Mouse (Mus musculus) lung, embryonic 14.5 days (tissue): Measurements from ENCODE around the gene Dyx1c1. TPM values are rescaled to one million over a fixed set of nuclear protein-coding genes. Genes with fewer than 3 reads are reported as not detected.

Experiments
- ATAC-seq: fragments of 200-750 bp; cut with Nextera tagmentation; 2 replicates; pipeline ENCODE4 v1.8.0; 2017; ENCODE audit warnings: mild to moderate bottlenecking, moderate TSS enrichment, moderate library complexity; ENCODE audit not compliant: insufficient read depth
- DNase-seq: peaks from one replicate; pipeline ENCODE4 v3.0.0-alpha.2; 2015
- H3K27ac ChIP-seq: fragments of 300-500 bp; sonication (generic); 2 replicates; pipeline ENCODE4 v1.5.1; 2014; ENCODE audit warnings: low read depth, mild to moderate bottlenecking, moderate library complexity
- H3K27me3 ChIP-seq: fragments of 300-500 bp; sonication (generic); 2 replicates; pipeline ENCODE4 v1.6.1; 2014; ENCODE audit warnings: low read length, control low read depth; ENCODE audit not compliant: insufficient read depth
- H3K36me3 ChIP-seq: fragments of 300-500 bp; sonication (generic); 2 replicates; pipeline ENCODE4 v1.6.1; 2014; ENCODE audit warnings: control low read depth; ENCODE audit not compliant: insufficient read depth
- H3K4me1 ChIP-seq: fragments of 300-500 bp; sonication (generic); 2 replicates; pipeline ENCODE4 v1.6.1; 2014; ENCODE audit warnings: antibody characterized with exemption, control low read depth; ENCODE audit not compliant: insufficient read depth
- H3K4me2 ChIP-seq: fragments of 300-500 bp; sonication (generic); 2 replicates; pipeline ENCODE4 v1.6.1; 2014; ENCODE audit warnings: mild to moderate bottlenecking
- H3K4me3 ChIP-seq: fragments of 300-500 bp; sonication (generic); 2 replicates; pipeline ENCODE4 v1.5.1; 2014; ENCODE audit warnings: low read depth, low read length
- H3K9ac ChIP-seq: fragments of 300-500 bp; sonication (generic); 2 replicates; pipeline ENCODE4 v1.6.1; 2014
- H3K9me3 ChIP-seq: fragments of 300-500 bp; sonication (generic); 2 replicates; pipeline ENCODE4 v1.6.1; 2016; ENCODE audit warnings: low read depth, low read length, control low read depth
- CTCF ChIP-seq: IDR thresholded peaks from 2 replicates; pipeline ENCODE4 v1.5.1; 2016; ENCODE audit warnings: antibody characterized with exemption, low read depth
- WGBS: fragments of 180-500 bp; shearing (Covaris S2); extraction: QIAGEN DNeasy Blood & Tissue Kit; methylation state at CpG from one replicate; pipeline ENCODE4 v1.1.7; 2014; 5-methylcytosine and 5-hydroxymethylcytosine counted together
- polyA plus RNA-seq: library from polyadenylated mRNA; unstranded; fragments of >200 nt; fragmentation: Nextera tagmentation; extraction: Ambion mirVana; gene quantifications from 2 replicates; pipeline ENCODE4 v1.2.1, GENCODE M21; 2014

Gene Dyx1c1
- polyA plus RNA-seq, 1 experiment from 2014 or later = 1.3 TPM

- TF ChIP-seq CTCF = no peak
- no peaks in the 10 kb centered on the region for H3K27me3 ChIP-seq
- no peaks in the 10 kb centered on the region for H3K9me3 ChIP-seq
- peak overlapping the region; percentile 87 for H3K27ac ChIP-seq
- H3K4me2 ChIP-seq = peak overlapping the region; percentile 78
- peaks cover 6% of the 10 kb centered on the region; the same call in 1 of the 2 replicates for H3K4me1 ChIP-seq
- ATAC-seq (peak; percentile 62), DNase-seq (no peak)
- H3K36me3 ChIP-seq = no peaks in the 10 kb centered on the region
- peak overlapping the region; percentile 93 for H3K9ac ChIP-seq
- WGBS = under 1% methylated on average over 20 of the region's 20 CpGs
- H3K4me3 ChIP-seq = peak overlapping the region; percentile 72
These were observed 32.7 kb upstream of the Dyx1c1 start for GRCm38 (mm10) chr9:72925935-72926258.

DNA sequence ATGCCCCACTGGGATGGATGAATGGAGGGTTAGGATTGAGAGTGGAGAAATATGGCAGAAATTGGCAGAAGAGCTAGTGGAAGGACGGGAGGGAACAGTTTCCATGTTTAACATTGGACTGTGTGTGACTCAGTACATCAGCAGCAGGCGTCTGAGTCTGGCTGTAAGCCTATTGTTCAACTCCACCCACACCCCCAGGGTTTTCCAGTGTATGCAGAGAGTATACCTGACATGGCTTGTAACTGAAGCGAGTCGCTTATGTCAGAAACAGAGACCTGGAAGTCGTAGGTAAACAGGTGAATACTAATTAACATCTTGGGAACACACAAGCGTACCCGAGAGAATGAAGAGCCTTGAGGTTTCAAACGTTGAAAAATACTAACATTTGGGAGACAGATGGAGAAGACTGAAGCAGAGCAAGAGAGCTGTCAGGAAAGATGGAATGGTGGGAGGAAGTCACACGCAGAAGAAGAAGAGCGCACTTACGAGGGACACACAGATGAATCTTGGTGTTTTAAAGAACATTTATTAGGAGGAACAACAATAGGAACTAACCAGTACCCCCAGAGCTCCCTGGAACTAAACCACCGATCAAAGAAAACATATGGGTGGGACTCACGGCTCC lies 27.3 kb upstream of the Dyx1c1 start:
- DNase-seq (no peak), ATAC-seq (no peak)
- H3K27me3 ChIP-seq = no peaks in the 10 kb centered on the region
- H3K9me3 ChIP-seq = no peaks in the 10 kb centered on the region
- H3K9ac ChIP-seq = no peak overlapping the region
- no peak overlapping the region for H3K27ac ChIP-seq
- no peak overlapping the region for H3K4me3 ChIP-seq
- no peak for TF ChIP-seq CTCF
- peaks cover 5% of the 10 kb centered on the region; the same call in 1 of the 2 replicates for H3K4me1 ChIP-seq
- H3K36me3 ChIP-seq = no peaks in the 10 kb centered on the region
- no peak overlapping the region for H3K4me2 ChIP-seq
- WGBS = 82% methylated on average over 13 of the region's 13 CpGs

DNA sequence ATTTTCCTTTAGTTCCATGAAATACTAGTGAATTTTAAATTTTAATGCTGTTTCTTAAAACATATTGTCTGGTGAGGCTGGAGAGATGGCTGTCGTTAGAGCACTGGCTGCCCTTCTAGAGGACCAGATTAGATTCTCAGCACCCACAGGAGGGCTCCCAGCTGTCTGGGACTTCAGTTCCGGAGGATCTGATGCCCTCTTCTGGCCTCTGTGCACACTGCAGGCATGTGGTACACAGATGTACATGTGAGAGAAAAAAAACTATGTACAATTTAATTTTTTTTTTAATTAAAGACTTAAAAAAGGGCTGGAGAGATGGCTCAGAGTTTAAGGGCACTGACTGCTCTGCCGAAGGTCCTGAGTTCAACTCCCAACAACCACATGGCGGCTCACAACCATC lies 23.3 kb upstream of the Dyx1c1 start:
- Histone ChIP-seq H3K4me3 (no peak overlapping the region), H3K9me3 (no peaks in the 10 kb centered on the region), H3K4me2 (no peak overlapping the region), H3K27me3 (no peaks in the 10 kb centered on the region), H3K4me1 (no peaks in the 10 kb centered on the region), H3K9ac (no peak overlapping the region), H3K27ac (no peak overlapping the region), H3K36me3 (no peaks in the 10 kb centered on the region)
- WGBS = 89% methylated on average over 4 of the region's 4 CpGs
- no peak for DNase-seq
- no peak for ATAC-seq
- TF ChIP-seq CTCF = no peak

DNA sequence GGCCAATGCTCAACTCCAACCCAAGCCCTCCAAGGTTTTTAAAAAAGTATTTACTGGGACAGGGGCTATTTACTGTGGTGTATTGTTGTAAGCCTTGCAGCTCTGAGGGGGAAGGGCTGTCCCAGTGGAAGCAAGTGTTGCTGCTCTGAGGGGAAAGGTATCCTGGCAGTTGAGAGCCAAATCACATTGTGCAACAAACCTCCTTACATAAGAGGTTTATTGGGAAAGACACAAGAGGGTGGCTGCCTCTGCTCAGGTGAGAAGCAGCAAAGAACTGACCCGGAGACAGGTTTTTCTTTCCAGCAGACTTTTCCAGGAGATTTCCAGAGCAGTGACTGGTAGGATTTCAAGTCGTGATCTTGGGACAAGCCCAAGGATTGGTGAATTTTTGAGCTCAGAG lies 22.3 kb upstream of the Dyx1c1 start:
- no peak for ATAC-seq
- TF ChIP-seq CTCF = no peak
- Histone ChIP-seq H3K9me3 (no peaks in the 10 kb centered on the region), H3K4me2 (no peak overlapping the region), H3K36me3 (no peaks in the 10 kb centered on the region), H3K27ac (no peak overlapping the region), H3K9ac (no peak overlapping the region), H3K4me3 (no peak overlapping the region), H3K27me3 (no peaks in the 10 kb centered on the region), H3K4me1 (no peaks in the 10 kb centered on the region)
- 70% methylated on average over 2 of the region's 2 CpGs for WGBS
- no peak for DNase-seq

- H3K27me3 ChIP-seq = no peaks in the 10 kb centered on the region
- H3K4me1 ChIP-seq = no peaks in the 10 kb centered on the region
- H3K9ac ChIP-seq = no peak overlapping the region
- no peak overlapping the region for H3K27ac ChIP-seq
- DNase-seq (no peak), ATAC-seq (no peak)
- H3K4me2 ChIP-seq = no peak overlapping the region
- H3K36me3 ChIP-seq = peaks cover 15% of the 10 kb centered on the region
- H3K4me3 ChIP-seq = no peak overlapping the region
- peak; percentile 44 for TF ChIP-seq CTCF
- 60% methylated on average over 3 of the region's 3 CpGs for WGBS
- H3K9me3 ChIP-seq = no peaks in the 10 kb centered on the region
These were observed 15.2 kb upstream of the Dyx1c1 start for GRCm38 (mm10) chr9:72943424-72943823.

GRCm38 (mm10) chr9:72944286-72944685 lies 14.3 kb upstream of the Dyx1c1 start:
- no peaks in the 10 kb centered on the region for H3K9me3 ChIP-seq
- peaks cover 15% of the 10 kb centered on the region for H3K36me3 ChIP-seq
- H3K4me1 ChIP-seq = no peaks in the 10 kb centered on the region
- no peak for TF ChIP-seq CTCF
- H3K27me3 ChIP-seq = no peaks in the 10 kb centered on the region
- H3K4me2 ChIP-seq = no peak overlapping the region
- ATAC-seq (no peak), DNase-seq (no peak)
- H3K9ac ChIP-seq = no peak overlapping the region
- 88% methylated on average over 13 of the region's 13 CpGs for WGBS
- no peak overlapping the region for H3K27ac ChIP-seq
- H3K4me3 ChIP-seq = no peak overlapping the region

GRCm38 (mm10) chr9:72947010-72947409 lies 11.6 kb upstream of the Dyx1c1 start:
- Histone ChIP-seq H3K36me3 (peaks cover 15% of the 10 kb centered on the region), H3K4me3 (no peak overlapping the region), H3K9ac (no peak overlapping the region), H3K27me3 (no peaks in the 10 kb centered on the region), H3K4me2 (no peak overlapping the region), H3K27ac (no peak overlapping the region), H3K4me1 (no peaks in the 10 kb centered on the region), H3K9me3 (no peaks in the 10 kb centered on the region)
- ATAC-seq (no peak), DNase-seq (no peak)
- WGBS = 91% methylated on average over 1 of the region's 1 CpGs
- TF ChIP-seq CTCF = 0 out of 2 replicates have a peak, but pooled peaks have one; percentile 29

GRCm38 (mm10) chr9:72949572-72949971 lies 9.0 kb upstream of the Dyx1c1 start:
- no peaks in the 10 kb centered on the region for H3K27me3 ChIP-seq
- H3K4me2 ChIP-seq = no peak overlapping the region
- 61% methylated on average over 7 of the region's 7 CpGs for WGBS
- peaks cover 11% of the 10 kb centered on the region for H3K36me3 ChIP-seq
- no peak for TF ChIP-seq CTCF
- no peaks in the 10 kb centered on the region for H3K4me1 ChIP-seq
- H3K4me3 ChIP-seq = no peak overlapping the region
- H3K27ac ChIP-seq = no peak overlapping the region
- no peak overlapping the region for H3K9ac ChIP-seq
- ATAC-seq = no peak
- no peaks in the 10 kb centered on the region for H3K9me3 ChIP-seq
- DNase-seq = no peak
